Mouse (Mus musculus) spleen, postnatal 14 days (tissue): ENCODE results near the gene Gnb4.
A peak's percentile ranks its signal among the peaks of the same experiment; 100 is the strongest.

Source experiments
- DNase-seq, 2 experiments: peaks; one replicate each; pipeline ENCODE4 v3.0.0; 2021 to 2022; ENCODE audit warnings: low spot score in 2 of 2

Gnb4 gene

GRCm38 (mm10) chr3:32616331-32617052 lies at the start of gene Gnb4:
Gnb4 (minus strand) TSS chr3:32616585.
- peak; percentile 15 to 31 for DNase-seq

GRCm38 (mm10) chr3:32661556-32661930 lies 45.2 kb upstream of the Gnb4 start:
- DNase-seq, result no peak

GRCm38 (mm10) chr3:32660831-32661555 lies 44.6 kb upstream of the Gnb4 start:
- no peak for DNase-seq

GRCm38 (mm10) chr3:32660276-32660675 lies 43.9 kb upstream of the Gnb4 start:
- no peak for DNase-seq

- DNase-seq, result no peak
These were observed 43.1 kb upstream of the Gnb4 start for GRCm38 (mm10) chr3:32659506-32659905.

GRCm38 (mm10) chr3:32658821-32659220 lies 42.4 kb upstream of the Gnb4 start:
- no peak for DNase-seq

GRCm38 (mm10) chr3:32658401-32658800 lies 42.0 kb upstream of the Gnb4 start:
- no peak for DNase-seq

- no peak for DNase-seq
These were observed 40.1 kb upstream of the Gnb4 start for GRCm38 (mm10) chr3:32656398-32656994.

GRCm38 (mm10) chr3:32655994-32656393 lies 39.6 kb upstream of the Gnb4 start:
- DNase-seq, result no peak

GRCm38 (mm10) chr3:32652739-32653138 lies 36.4 kb upstream of the Gnb4 start:
- no peak for DNase-seq

GRCm38 (mm10) chr3:32649284-32649683 lies 32.9 kb upstream of the Gnb4 start:
- DNase-seq, result no peak

GRCm38 (mm10) chr3:32646918-32647317 lies 30.5 kb upstream of the Gnb4 start:
- no peak for DNase-seq

- DNase-seq, result no peak
These were observed 28.4 kb upstream of the Gnb4 start for GRCm38 (mm10) chr3:32644751-32645150.

- no peak for DNase-seq
These were observed 25.7 kb upstream of the Gnb4 start for GRCm38 (mm10) chr3:32642116-32642515.

GRCm38 (mm10) chr3:32638240-32638639 lies 21.9 kb upstream of the Gnb4 start:
- no peak for DNase-seq

GRCm38 (mm10) chr3:32632760-32633264 lies 16.4 kb upstream of the Gnb4 start:
- no peak for DNase-seq

- DNase-seq, result no peak
These were observed 13.8 kb upstream of the Gnb4 start for GRCm38 (mm10) chr3:32630210-32630609.

GRCm38 (mm10) chr3:32628141-32628540 lies 11.8 kb upstream of the Gnb4 start:
- no peak for DNase-seq

- DNase-seq, result no peak
These were observed 5.7 kb upstream of the Gnb4 start for GRCm38 (mm10) chr3:32622106-32622505.

GRCm38 (mm10) chr3:32621658-32622057 lies 5.3 kb upstream of the Gnb4 start:
- DNase-seq, result no peak

GRCm38 (mm10) chr3:32617053-32617642 lies 763 bp upstream of the Gnb4 start:
- DNase-seq, result no peak

GRCm38 (mm10) chr3:32616006-32616330 lies 417 bp downstream of the Gnb4 start:
- DNase-seq, result no peak
